Mouse (Mus musculus) midbrain, embryonic 13.5 days (tissue): Measurements from ENCODE around the gene Haus7. TPM values are rescaled to one million over a fixed set of nuclear protein-coding genes. Genes with fewer than 3 reads are reported as not detected.
"Not testable (repeated sequence)": the region's sequence is repeated elsewhere in the genome, so short reads cannot be mapped to it uniquely, and the experiment has no call there.

Source experiments
- ATAC-seq: fragments of 200-750 bp; cut with Nextera tagmentation; 2 replicates; pipeline ENCODE4 v1.8.0; 2017; ENCODE audit warnings: mild to moderate bottlenecking, moderate TSS enrichment, moderate library complexity
- H3K27ac ChIP-seq: fragments of 300-500 bp; sonication (generic); 2 replicates; pipeline ENCODE4 v1.5.1; 2015; ENCODE audit warnings: inconsistent platforms, mild to moderate bottlenecking, moderate library complexity
- H3K27me3 ChIP-seq: fragments of 300-500 bp; sonication (generic); 2 replicates; pipeline ENCODE4 v1.6.1; 2015; ENCODE audit warnings: mild to moderate bottlenecking, inconsistent platforms
- H3K36me3 ChIP-seq: fragments of 300-500 bp; sonication (generic); 2 replicates; pipeline ENCODE4 v1.6.1; 2015; ENCODE audit warnings: mild to moderate bottlenecking, inconsistent platforms
- H3K4me1 ChIP-seq: fragments of 300-500 bp; sonication (generic); replicated peaks from 2 replicates; pipeline ENCODE4 v1.6.1; 2015; ENCODE audit warnings: inconsistent platforms
- H3K4me2 ChIP-seq: fragments of 300-500 bp; sonication (generic); replicated peaks from 2 replicates; pipeline ENCODE4 v1.6.1; 2015; ENCODE audit warnings: moderate library complexity, mild to moderate bottlenecking, inconsistent platforms
- H3K4me3 ChIP-seq: fragments of 300-500 bp; sonication (generic); replicated peaks from 2 replicates; pipeline ENCODE4 v1.5.1; 2015; ENCODE audit warnings: mild to moderate bottlenecking, inconsistent platforms
- H3K9ac ChIP-seq: fragments of 300-500 bp; sonication (generic); replicated peaks from 2 replicates; pipeline ENCODE4 v1.6.1; 2015; ENCODE audit warnings: mild to moderate bottlenecking, inconsistent platforms
- H3K9me3 ChIP-seq: fragments of 300-500 bp; sonication (generic); 2 replicates; pipeline ENCODE4 v1.6.1; 2016; ENCODE audit warnings: mild to moderate bottlenecking, inconsistent platforms
- WGBS: fragments of 180-500 bp; shearing (Covaris S2); methylation state at CpG from one replicate; pipeline ENCODE4 v1.1.7; 2015; 5-methylcytosine and 5-hydroxymethylcytosine counted together
- polyA plus RNA-seq: library from polyadenylated mRNA; unstranded; fragments of >200 nt; fragmentation: Nextera tagmentation; extraction: Ambion mirVana; gene quantifications from 2 replicates; pipeline ENCODE4 v1.2.1, GENCODE M21; 2015

Haus7 gene
- polyA plus RNA-seq, 1 experiment from 2014 or later = 72.8 TPM

GRCm38 (mm10) chrX:73451949-73452348 lies 6.9 kb downstream of the Haus7 start:
- 33% methylated on average over 2 of the region's 2 CpGs for WGBS
- no peaks in the 10 kb centered on the region for H3K9me3 ChIP-seq
- no peak for ATAC-seq

GRCm38 (mm10) chrX:73441428-73441827 lies 17.4 kb downstream of the Haus7 start:
- H3K4me1 ChIP-seq = no peaks in the 10 kb centered on the region
- no peak for ATAC-seq
- H3K27me3 ChIP-seq = no peaks in the 10 kb centered on the region
- H3K36me3 ChIP-seq = peaks cover 8% of the 10 kb centered on the region
- H3K9me3 ChIP-seq = no peaks in the 10 kb centered on the region
- no peak overlapping the region for H3K4me3 ChIP-seq
- 68% methylated on average over 2 of the region's 2 CpGs for whole genome bisulfite sequencing
- H3K27ac ChIP-seq = no peak overlapping the region
- H3K4me2 ChIP-seq = no peak overlapping the region
- no peak overlapping the region for H3K9ac ChIP-seq

More at GRCm38 (mm10) chrX:73451949-73452348, 6.9 kb downstream of the Haus7 start:
- no peak overlapping the region for H3K27ac ChIP-seq
- no peak overlapping the region for H3K4me2 ChIP-seq
- H3K27me3 ChIP-seq = no peaks in the 10 kb centered on the region
- H3K9ac ChIP-seq = no peak overlapping the region
- peaks cover 7% of the 10 kb centered on the region for H3K36me3 ChIP-seq
- no peaks in the 10 kb centered on the region for H3K4me1 ChIP-seq
- H3K4me3 ChIP-seq = no peak overlapping the region

- Histone ChIP-seq H3K9me3 (no peaks in the 10 kb centered on the region), H3K4me3 (no peak within 1 kb of the TSS), H3K9ac (no peak within 1 kb of the TSS), H3K36me3 (peaks cover 6% of the 10 kb centered on the region), H3K27me3 (no peaks in the 10 kb centered on the region), H3K27ac (no peak within 1 kb of the TSS), H3K4me1 (no peaks in the 10 kb centered on the region), H3K4me2 (no peak within 1 kb of the TSS)
- 89% methylated on average over 11 of the region's 11 CpGs for WGBS
- ATAC-seq = no peak
Measured at GRCm38 (mm10) chrX:73435252-73435651, 23.6 kb downstream of the Haus7 start, which contains the start of gene Trex2. TSS of gene Trex2 (minus strand) at chrX:73435344.

- Histone ChIP-seq H3K4me3 (no peak overlapping the region), H3K27me3 (no peaks in the 10 kb centered on the region), H3K4me2 (no peak overlapping the region), H3K9ac (no peak overlapping the region), H3K36me3 (peaks cover 6% of the 10 kb centered on the region), H3K27ac (no peak overlapping the region), H3K9me3 (no peaks in the 10 kb centered on the region), H3K4me1 (no peaks in the 10 kb centered on the region)
- ATAC-seq = no peak
- WGBS = 77% methylated on average over 5 of the region's 5 CpGs
Measured at GRCm38 (mm10) chrX:73432850-73433249, 26.0 kb downstream of the Haus7 start.

GRCm38 (mm10) chrX:73430036-73430435 lies 28.8 kb downstream of the Haus7 start:
- 73% methylated on average over 2 of the region's 2 CpGs for WGBS
- H3K9me3 ChIP-seq = no peaks in the 10 kb centered on the region
- H3K4me2 ChIP-seq = no peak overlapping the region
- no peak overlapping the region for H3K27ac ChIP-seq
- H3K4me3 ChIP-seq = no peak overlapping the region
- no peaks in the 10 kb centered on the region for H3K36me3 ChIP-seq
- H3K27me3 ChIP-seq = no peaks in the 10 kb centered on the region
- ATAC-seq = no peak
- H3K9ac ChIP-seq = no peak overlapping the region
- H3K4me1 ChIP-seq = no peaks in the 10 kb centered on the region

- H3K36me3 ChIP-seq = no peaks in the 10 kb centered on the region
- H3K9ac ChIP-seq = no peak overlapping the region
- H3K9me3 ChIP-seq = no peaks in the 10 kb centered on the region
- no peaks in the 10 kb centered on the region for H3K4me1 ChIP-seq
- no peak overlapping the region for H3K4me3 ChIP-seq
- 45% methylated on average over 1 of the region's 1 CpGs for WGBS
- H3K27me3 ChIP-seq = no peaks in the 10 kb centered on the region
- no peak overlapping the region for H3K27ac ChIP-seq
- no peak overlapping the region for H3K4me2 ChIP-seq
- ATAC-seq = no peak
Measured at GRCm38 (mm10) chrX:73412767-73413166, 46.1 kb downstream of the Haus7 start.

GRCm38 (mm10) chrX:73410880-73411517 lies 47.8 kb downstream of the Haus7 start, which contains the start of gene Zfp92:
TSS of gene Zfp92 (plus strand) at chrX:73411096.
- no peak within 1 kb of the TSS for H3K27ac ChIP-seq
- no peaks in the 10 kb centered on the region for H3K9me3 ChIP-seq
- H3K27me3 ChIP-seq = no peaks in the 10 kb centered on the region
- no peaks in the 10 kb centered on the region for H3K4me1 ChIP-seq
- H3K4me3 ChIP-seq = peak within 1 kb of the TSS; percentile 34
- H3K36me3 ChIP-seq = no peaks in the 10 kb centered on the region
- WGBS = 17% methylated on average over 20 of the region's 20 CpGs
- H3K9ac ChIP-seq = no peak within 1 kb of the TSS
- peak within 1 kb of the TSS; percentile 52 for H3K4me2 ChIP-seq
- ATAC-seq = no peak

- 94% methylated on average over 12 of the region's 12 CpGs for WGBS
- H3K27me3 ChIP-seq = no peaks in the 10 kb centered on the region
- H3K4me2 ChIP-seq = no peak overlapping the region
- H3K9me3 ChIP-seq = no peaks in the 10 kb centered on the region
- no peak overlapping the region for H3K4me3 ChIP-seq
- H3K4me1 ChIP-seq = no peaks in the 10 kb centered on the region
- ATAC-seq = no peak
- no peak overlapping the region for H3K27ac ChIP-seq
- no peaks in the 10 kb centered on the region for H3K36me3 ChIP-seq
- H3K9ac ChIP-seq = no peak overlapping the region
Measured at GRCm38 (mm10) chrX:73401616-73402015, 57.2 kb downstream of the Haus7 start.

GRCm38 (mm10) chrX:73400951-73401350 lies 57.9 kb downstream of the Haus7 start:
- Histone ChIP-seq H3K27me3 (no peaks in the 10 kb centered on the region), H3K36me3 (no peaks in the 10 kb centered on the region), H3K27ac (no peak overlapping the region), H3K9ac (no peak overlapping the region), H3K4me1 (no peaks in the 10 kb centered on the region), H3K9me3 (no peaks in the 10 kb centered on the region), H3K4me3 (no peak overlapping the region), H3K4me2 (no peak overlapping the region)
- 91% methylated on average over 20 of the region's 20 CpGs for WGBS
- ATAC-seq = no peak

GRCm38 (mm10) chrX:73398636-73399035 lies 60.2 kb downstream of the Haus7 start, which contains the start of gene Gm18336:
TSS of gene Gm18336 (minus strand) at chrX:73398736.
- not testable (repeated sequence) for H3K4me1 ChIP-seq, H3K9ac ChIP-seq, H3K27ac ChIP-seq, H3K36me3 ChIP-seq, H3K4me2 ChIP-seq, H3K4me3 ChIP-seq, H3K9me3 ChIP-seq, H3K27me3 ChIP-seq, ATAC-seq
- 78% methylated on average over 2 of the region's 2 CpGs for WGBS

- Histone ChIP-seq H3K4me1 (no peaks in the 10 kb centered on the region), H3K4me3 (no peak overlapping the region), H3K9me3 (no peaks in the 10 kb centered on the region), H3K36me3 (no peaks in the 10 kb centered on the region), H3K27me3 (no peaks in the 10 kb centered on the region), H3K9ac (no peak overlapping the region), H3K27ac (no peak overlapping the region), H3K4me2 (no peak overlapping the region)
- 100% methylated on average over 1 of the region's 1 CpGs for WGBS
- no peak for ATAC-seq
Measured at GRCm38 (mm10) chrX:73396446-73396845, 62.4 kb downstream of the Haus7 start.

GRCm38 (mm10) chrX:73391481-73391880 lies 67.4 kb downstream of the Haus7 start:
- WGBS = 86% methylated on average over 4 of the region's 4 CpGs
- ATAC-seq = no peak
- no peaks in the 10 kb centered on the region for H3K27me3 ChIP-seq
- no peak overlapping the region for H3K4me3 ChIP-seq
- H3K9ac ChIP-seq = no peak overlapping the region
- H3K4me1 ChIP-seq = no peaks in the 10 kb centered on the region
- no peak overlapping the region for H3K27ac ChIP-seq
- no peaks in the 10 kb centered on the region for H3K36me3 ChIP-seq
- no peaks in the 10 kb centered on the region for H3K9me3 ChIP-seq
- no peak overlapping the region for H3K4me2 ChIP-seq
